Mouse (Mus musculus): Measurements from ENCODE around the gene Lysmd1.

Lysmd1 gene

DNA sequence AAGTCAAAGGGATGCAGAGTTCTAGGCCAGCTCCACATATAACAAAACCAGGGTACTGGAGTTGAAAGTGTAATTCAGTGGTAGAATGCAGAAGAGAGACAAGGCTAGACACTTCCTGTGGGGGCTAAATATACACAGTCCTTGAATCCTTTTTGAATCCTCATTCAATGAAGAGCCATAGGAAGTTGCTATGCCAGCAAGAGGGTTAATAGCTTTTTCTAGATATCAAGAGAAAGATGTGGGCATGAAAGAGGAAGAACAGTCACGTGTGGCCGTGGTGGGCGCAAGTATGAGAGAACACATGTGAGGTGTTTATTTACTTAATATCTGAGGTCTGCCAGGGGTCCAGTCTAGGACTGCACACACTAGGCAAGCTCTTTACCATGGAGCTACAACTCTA, 2.4 kb downstream of the Lysmd1 start:
- no peak for DNase-seq (ENCODE audit: low read depth, low spot score)

GRCm38 (mm10) chr3:95139586-95140288, 5.8 kb downstream of the Lysmd1 start:
- DNase-seq (ENCODE audit: low read depth, low spot score), result no peak

DNA sequence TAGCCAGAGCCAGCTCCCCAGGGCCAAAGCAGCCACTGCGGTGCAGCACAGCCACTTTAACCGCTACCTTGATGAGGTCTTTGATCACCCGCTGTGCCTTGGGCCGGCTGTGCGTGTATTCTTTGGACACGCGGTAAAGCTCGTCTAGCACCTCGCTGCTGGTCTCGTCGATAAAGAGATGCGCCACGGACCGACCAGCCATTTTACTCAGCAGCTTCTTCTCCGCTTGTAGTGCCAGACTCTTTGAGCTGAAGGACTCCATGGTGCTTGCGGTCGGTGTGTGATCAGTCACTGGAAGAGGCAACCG, 6.4 kb downstream of the Lysmd1 start:
- no peak for DNase-seq (ENCODE audit: low read depth, low spot score)

DNA sequence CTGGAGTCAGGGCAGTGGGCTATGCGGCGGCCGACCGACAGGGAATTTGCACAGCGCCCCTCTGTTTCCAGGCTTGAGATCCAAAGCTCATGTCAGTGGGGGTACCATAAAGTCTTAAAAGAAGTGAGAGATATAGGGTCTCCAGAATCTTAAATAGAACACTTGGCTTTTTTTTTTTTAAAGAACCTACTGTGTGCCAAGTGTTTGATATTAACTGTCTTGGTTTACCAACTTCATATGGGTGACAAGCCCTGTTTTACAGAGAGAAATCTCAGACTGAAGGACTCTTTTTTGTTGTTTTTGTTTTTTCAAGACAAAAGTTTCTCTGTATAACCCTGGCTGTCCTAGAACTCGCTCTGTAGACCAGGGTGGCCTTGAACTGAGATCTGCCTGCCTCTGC, 6.9 kb downstream of the Lysmd1 start:
- no peak for DNase-seq (ENCODE audit: low read depth, low spot score)

GRCm38 (mm10) chr3:95141474-95141873, 7.6 kb downstream of the Lysmd1 start:
- DNase-seq (ENCODE audit: low read depth, low spot score), result no peak

DNA sequence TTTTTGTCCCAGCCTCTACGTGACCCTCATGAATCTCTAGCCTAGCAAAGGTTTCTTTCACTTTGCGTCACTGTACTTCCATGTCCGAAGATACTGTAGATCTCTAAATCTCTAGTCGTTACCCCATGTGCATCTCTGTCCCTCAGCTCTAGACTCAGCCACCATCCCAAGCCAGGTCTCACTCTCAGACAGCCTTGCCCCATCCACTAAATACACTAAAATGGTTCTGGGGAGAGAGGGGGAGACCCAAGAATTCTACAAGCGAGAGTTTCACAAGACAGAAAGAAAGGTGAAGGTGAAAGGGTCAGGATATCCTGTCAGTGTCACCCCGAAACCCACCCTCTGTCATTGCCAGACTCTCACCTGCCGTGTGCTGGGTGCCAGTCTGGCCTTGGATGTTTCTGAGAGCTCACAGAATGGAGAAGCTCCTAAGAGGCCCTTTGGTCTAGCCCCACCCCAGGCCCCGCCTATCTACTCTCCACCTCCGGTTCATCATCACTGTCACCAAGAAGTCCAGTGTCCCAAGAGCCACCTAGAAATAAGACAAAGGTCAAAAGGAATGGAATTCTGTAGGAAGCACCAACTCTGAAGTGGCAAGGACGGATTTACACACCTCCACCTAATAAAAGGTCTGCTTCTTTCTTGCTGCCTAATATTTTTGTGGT, 8.2 kb downstream of the Lysmd1 start, which contains the start of gene Tnfaip8l2:
Gene Tnfaip8l2, minus strand, starts transcription at position 409 of the 665 bp plus-strand sequence.
- DNase-seq (ENCODE audit: low read depth, low spot score), result no peak

- peak; percentile 70 for DNase-seq (ENCODE audit: low read depth, low spot score)
These were observed 8.7 kb downstream of the Lysmd1 start for GRCm38 (mm10) chr3:95142617-95143011.

DNA sequence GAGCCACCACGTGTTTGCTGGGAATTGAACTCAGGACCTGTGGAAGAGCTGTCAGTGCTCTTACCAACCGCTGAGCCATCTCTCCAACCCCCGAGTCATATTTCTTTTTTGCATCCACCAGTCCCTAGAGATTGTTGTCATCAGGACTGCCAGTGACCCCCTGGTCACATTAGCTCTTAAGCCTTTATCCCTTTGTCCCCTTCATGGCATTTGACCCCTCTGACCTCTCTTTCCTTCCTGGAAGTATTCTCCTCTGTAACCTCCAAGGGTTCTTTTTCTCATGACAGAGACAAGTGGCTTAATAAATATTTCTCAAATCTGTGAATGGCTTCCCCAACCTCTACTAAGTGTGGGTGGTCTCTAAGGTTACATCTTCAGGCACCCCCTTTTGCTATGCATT, 14.0 kb downstream of the Lysmd1 start:
- DNase-seq (ENCODE audit: low read depth, low spot score), result no peak

GRCm38 (mm10) chr3:95153874-95154273, 20.0 kb downstream of the Lysmd1 start:
- no peak for DNase-seq (ENCODE audit: low read depth, low spot score)

DNA sequence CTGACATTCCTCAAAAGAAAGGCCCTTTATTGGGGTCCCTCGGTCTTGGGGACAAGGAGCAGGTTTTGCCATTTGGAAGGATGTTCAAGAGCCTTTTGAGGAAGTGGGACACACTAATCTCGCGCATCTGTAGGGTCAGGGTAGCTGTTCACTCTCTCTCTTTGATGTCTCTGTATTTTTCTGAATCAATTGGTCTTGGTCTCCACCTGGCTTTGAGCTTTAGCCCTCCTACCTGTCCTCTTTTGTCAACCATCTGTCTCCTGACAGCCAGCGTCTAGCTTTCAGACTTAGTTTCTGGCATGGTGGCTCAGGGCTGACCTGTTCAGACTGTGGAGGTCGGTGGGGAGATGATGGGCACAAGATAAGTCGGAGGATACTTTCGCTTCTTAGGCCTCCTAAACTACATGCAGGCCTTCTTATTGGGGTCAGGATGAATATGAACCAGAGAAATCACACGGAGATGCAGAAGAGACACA, 25.7 kb downstream of the Lysmd1 start:
- no peak for DNase-seq (ENCODE audit: low read depth, low spot score)

DNA sequence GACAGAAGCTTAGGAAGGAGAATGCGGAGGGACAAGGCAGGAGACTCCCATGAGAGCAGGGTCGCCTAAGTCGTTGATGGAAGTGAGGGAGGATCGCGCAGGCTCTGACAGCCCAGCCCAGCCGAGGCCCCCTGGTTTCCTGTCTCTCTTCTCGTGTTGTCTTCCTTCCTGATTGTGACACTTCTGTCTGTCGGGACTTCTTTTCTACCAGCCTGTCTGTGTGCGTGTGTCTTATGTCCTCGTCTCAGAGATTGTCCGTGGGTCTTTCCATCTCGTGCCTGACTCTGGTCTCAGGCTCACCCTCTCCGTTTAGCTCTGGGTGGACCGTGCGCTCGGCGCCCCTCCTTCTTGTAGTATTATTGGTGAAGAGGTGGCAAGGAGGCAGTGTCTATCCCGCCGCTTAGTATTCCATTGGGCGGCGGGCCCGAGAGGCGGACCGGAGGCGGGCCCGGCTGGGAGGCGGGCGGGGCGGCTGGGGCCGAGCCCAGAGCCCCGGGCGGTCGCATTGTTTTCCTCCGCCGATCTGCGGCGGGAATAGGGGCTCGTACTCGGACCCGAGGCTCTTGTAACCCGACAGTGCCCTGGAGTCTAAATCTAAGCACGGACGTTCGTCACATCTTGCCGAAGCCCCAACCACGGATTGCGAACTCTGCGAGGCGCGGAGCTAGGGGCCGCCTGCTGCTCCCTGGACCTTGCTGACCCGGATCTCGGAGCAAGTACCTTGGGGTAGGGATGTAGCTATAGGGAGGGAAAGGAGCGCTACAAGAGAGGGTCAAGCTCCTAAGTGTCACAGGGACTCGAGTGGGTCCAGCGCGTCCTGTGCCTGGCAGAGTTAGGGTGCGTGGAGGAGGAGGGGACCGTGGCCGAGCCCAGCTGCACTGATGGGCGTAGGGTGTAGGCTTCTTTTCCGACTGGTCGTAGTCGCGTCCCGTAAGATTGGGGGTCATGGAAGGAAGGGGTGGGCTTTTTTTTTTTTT, 26.4 kb downstream of the Lysmd1 start, which contains the start of gene Sema6c:
Gene Sema6c, plus strand, starts transcription at position 471 of the 977 bp plus-strand sequence.
- peak; percentile 71 for DNase-seq (ENCODE audit: low read depth, low spot score)

DNA sequence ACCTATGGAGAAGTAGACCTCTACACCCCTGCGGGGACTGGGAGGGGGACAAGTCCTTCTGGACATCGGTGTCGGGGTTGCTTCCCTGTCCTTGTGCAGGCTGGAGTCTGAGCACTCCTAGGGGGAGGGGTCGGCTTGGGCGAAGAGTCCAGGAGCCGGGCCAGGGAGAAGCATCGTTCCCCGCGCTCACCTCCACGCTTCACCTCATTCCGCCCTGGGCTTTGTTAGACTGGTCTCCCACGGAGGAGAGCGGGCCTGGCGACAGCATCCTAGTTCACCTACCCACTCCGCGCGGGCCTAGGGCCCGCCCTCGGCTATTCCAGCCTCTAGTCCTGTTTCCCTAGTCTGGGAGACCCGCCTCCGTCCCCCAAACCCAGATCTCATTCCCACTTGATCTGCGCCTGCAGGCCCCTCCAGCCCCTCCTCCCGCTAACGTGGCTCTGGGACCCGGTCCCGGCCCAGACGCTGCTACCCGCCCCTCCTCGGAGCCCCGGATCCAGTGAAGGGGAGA, 27.2 kb downstream of the Lysmd1 start:
- DNase-seq (ENCODE audit: low read depth, low spot score), result no peak

- no peak for DNase-seq (ENCODE audit: low read depth, low spot score)
These were observed 27.9 kb downstream of the Lysmd1 start for GRCm38 (mm10) chr3:95161618-95162344.

GRCm38 (mm10) chr3:95162345-95162628, 28.4 kb downstream of the Lysmd1 start:
- DNase-seq (ENCODE audit: low read depth, low spot score), result no peak

- no peak for DNase-seq (ENCODE audit: low read depth, low spot score)
These were observed 29.7 kb downstream of the Lysmd1 start for GRCm38 (mm10) chr3:95163419-95164255.

GRCm38 (mm10) chr3:95164256-95164550, 30.3 kb downstream of the Lysmd1 start:
- no peak for DNase-seq (ENCODE audit: low read depth, low spot score)

DNA sequence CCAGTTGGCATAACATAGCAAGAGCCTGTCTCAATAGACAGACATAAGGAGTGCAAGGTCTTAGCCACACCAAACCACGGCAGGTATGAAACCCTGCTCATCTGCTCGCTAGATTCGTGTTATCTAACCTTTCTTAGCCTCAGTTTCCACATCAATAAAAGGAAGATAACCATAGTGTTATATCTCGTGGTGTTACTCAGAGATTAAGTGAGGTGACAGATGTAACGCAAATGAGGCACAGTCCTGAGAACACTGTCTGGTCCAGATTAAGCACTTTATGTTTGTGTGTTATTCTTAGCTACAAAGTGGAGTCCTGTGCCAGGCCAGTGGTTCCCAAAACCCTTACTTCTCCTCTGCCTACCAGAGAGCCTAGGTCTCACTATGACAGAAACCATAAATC, 31.0 kb downstream of the Lysmd1 start:
- no peak for DNase-seq (ENCODE audit: low read depth, low spot score)

DNA sequence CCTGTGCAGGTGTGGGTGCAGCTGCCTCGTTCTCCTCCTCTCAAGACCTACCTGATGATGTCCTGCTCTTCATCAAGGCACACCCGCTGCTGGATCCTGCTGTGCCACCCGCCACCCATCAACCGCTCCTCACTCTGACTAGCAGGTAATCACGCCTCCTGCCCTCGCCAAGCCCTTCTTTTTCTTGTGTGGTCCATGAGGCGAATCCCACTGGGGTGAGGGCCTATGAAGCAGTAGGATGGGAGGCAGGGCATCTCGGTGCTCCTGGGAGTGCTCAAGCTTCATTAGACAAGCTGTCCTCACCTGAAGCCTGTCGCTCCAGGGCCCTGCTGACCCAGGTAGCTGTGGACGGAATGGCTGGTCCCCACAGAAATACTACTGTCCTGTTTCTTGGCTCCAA, 36.1 kb downstream of the Lysmd1 start:
- DNase-seq (ENCODE audit: low read depth, low spot score), result no peak

DNA sequence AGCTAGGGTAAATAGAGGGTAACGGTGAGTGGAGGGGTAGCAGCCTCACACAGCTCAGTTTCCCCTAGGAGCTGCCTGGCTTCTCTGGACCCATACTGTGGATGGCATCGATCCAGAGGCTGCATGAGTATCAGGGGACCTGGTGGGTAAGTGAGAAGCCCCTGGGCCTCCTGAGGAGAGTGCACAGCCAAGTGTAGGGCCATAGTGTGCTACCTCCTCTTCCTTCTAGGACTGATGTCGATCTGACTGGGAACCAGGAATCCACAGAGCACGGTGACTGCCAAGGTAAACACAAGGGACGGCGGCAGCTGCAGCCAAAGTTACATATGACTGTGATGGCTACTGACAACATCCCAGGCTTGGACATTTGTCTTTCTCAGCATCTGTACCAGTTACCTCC, 37.2 kb downstream of the Lysmd1 start:
- DNase-seq (ENCODE audit: low read depth, low spot score), result no peak

- DNase-seq (ENCODE audit: low read depth, low spot score), result no peak
These were observed 38.8 kb downstream of the Lysmd1 start for GRCm38 (mm10) chr3:95172526-95173255.

All from c-Kit-negative CD71-positive TER-119-positive erythroid progenitor cells, embryonic 14.5 days (primary cell).